20 mouse cellular contexts compared by ENCODE assay signal in the genomic region with DNA sequence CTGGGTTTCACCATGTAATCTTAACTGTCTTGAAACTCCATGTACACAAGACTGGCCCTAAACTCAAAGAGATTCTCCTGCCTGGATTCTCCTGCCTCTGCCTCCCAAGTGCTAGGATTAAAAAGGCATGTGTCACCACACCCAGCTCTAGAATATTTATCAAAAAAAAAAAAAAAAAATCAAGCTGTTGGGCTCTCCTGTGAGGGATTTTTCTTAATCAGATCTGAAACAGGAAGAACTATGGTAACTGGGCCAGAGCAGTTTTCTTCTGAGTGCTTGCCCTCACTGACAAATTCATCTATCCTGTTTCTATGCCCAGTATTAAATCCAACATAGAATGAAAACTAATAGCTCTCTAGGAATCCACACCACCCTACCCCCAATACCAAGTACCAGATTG.
"Had no signal": no experiment of that assay in that cellular context is flagged by ENCODE, and none has a peak within 500 bp of the region (broad histone marks: within the 10 kb centered on the region; RNA-seq: fewer than 3 reads in every experiment).

No protein-coding gene starts in this region.

- H3K4me3 ChIP-seq: layer of hippocampus, adult 2 months; lung, embryonic 15.5 days; megakaryocyte, embryonic 14.5 days; midbrain, embryonic 10.5 days; midbrain, embryonic 15.5 days; neural tube, embryonic 12.5 days; neural tube, embryonic 15.5 days; stomach, embryonic 15.5 days had no signal

- H3K27ac ChIP-seq: kidney, postnatal 0 days; layer of hippocampus, adult 2 months; lung, embryonic 15.5 days; midbrain, embryonic 10.5 days; midbrain, embryonic 15.5 days; neural tube, embryonic 12.5 days; neural tube, embryonic 15.5 days; stomach, embryonic 15.5 days had no signal

- H3K4me2 ChIP-seq: lung, embryonic 15.5 days; midbrain, embryonic 15.5 days; neural tube, embryonic 12.5 days; neural tube, embryonic 15.5 days; stomach, embryonic 15.5 days had no signal

- H3K9ac ChIP-seq: lung, embryonic 15.5 days; midbrain, embryonic 15.5 days; neural tube, embryonic 12.5 days; neural tube, embryonic 15.5 days; stomach, embryonic 15.5 days had no signal

- H3K9me3 ChIP-seq: lung, embryonic 15.5 days; megakaryocyte, embryonic 14.5 days; midbrain, embryonic 10.5 days; midbrain, embryonic 15.5 days; neural tube, embryonic 12.5 days; neural tube, embryonic 15.5 days; stomach, embryonic 15.5 days had no signal

- H3K27me3 ChIP-seq: lung, embryonic 15.5 days; megakaryocyte, embryonic 14.5 days; midbrain, embryonic 15.5 days; neural tube, embryonic 12.5 days; neural tube, embryonic 15.5 days; stomach, embryonic 15.5 days had no signal

- H3K36me3 ChIP-seq: lung, embryonic 15.5 days; midbrain, embryonic 10.5 days; midbrain, embryonic 15.5 days; neural tube, embryonic 12.5 days; neural tube, embryonic 15.5 days; stomach, embryonic 15.5 days had no signal

- DNase-seq: kidney, adult 2 months; kidney, postnatal 25 days; layer of hippocampus, adult 9-11 months; lung, adult 18-20 months; lung, postnatal 10 days; lung, postnatal 36 days; right cerebral cortex, adult 18-20 months; right cerebral cortex, postnatal 14 days; right cerebral cortex, postnatal 4 days; thymus, postnatal 25 days had no signal

- ATAC-seq: intestine, postnatal 0 days; midbrain, embryonic 15.5 days had no signal

- H3K4me1 ChIP-seq: lung, embryonic 15.5 days; midbrain, embryonic 10.5 days; midbrain, embryonic 15.5 days; neural tube, embryonic 12.5 days; neural tube, embryonic 15.5 days; stomach, embryonic 15.5 days had no signal
